Mouse (Mus musculus) myocyte (in vitro differentiated cells): ENCODE results near the gene Hs3st4.

Experiments used
- E2F4 ChIP-seq: IDR thresholded peaks from one replicate; pipeline ENCODE4 v1.6.1; 2011; ENCODE audit warnings: mild to moderate bottlenecking, control low read depth, moderate library complexity; ENCODE audit not compliant: insufficient read depth
- MAX ChIP-seq: IDR thresholded peaks from one replicate; pipeline ENCODE4 v1.6.1; 2011; ENCODE audit warnings: low read depth, mild to moderate bottlenecking, control low read depth
- POLR2A ChIP-seq: IDR thresholded peaks from one replicate; pipeline ENCODE4 v1.6.1; 2011; ENCODE audit warnings: low read depth, mild to moderate bottlenecking, control low read depth, moderate library complexity; ENCODE audit not compliant: insufficient read length
- POLR2AphosphoS2 ChIP-seq: IDR thresholded peaks from one replicate; pipeline ENCODE4 v1.6.1; 2011; ENCODE audit warnings: low read depth, control low read depth; ENCODE audit not compliant: insufficient read length
- TCF12 ChIP-seq: IDR thresholded peaks from one replicate; pipeline ENCODE4 v1.6.1; 2011; ENCODE audit warnings: mild to moderate bottlenecking, control low read depth; ENCODE audit not compliant: poor library complexity, insufficient read depth, severe bottlenecking
- TCF3 ChIP-seq: IDR thresholded peaks from one replicate; pipeline ENCODE4 v1.6.1; 2011; ENCODE audit warnings: low read depth, control low read depth; ENCODE audit not compliant: insufficient read length

- TF ChIP-seq POLR2A (no peak), E2F4 (no peak), TCF12 (no peak), MAX (no peak), POLR2AphosphoS2 (no peak), TCF3 (no peak)
These were observed 15.9 kb downstream of the Hs3st4 start for GRCm38 (mm10) chr7:123998601-123999000.
